Comparison of ENCODE assay signal across 14 mouse cellular contexts in the genomic region with DNA sequence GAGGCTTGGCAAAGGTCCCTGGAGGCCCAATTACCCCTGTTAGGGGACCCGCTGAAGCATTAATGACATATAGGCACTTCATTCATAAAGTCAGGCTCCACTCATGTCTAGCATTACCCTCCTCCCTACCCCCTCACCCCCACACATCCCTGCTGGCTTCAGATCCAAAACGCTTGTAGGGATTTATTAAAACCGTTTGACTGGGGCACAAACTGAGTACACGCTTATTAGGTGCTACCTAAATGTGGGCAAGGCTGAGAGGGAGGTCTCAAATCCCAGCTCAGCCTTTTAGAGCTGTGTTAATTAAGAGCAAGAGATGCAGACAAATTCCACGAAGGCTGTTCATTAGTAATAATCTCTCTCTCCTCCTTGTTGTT. TPM values are rescaled to one million over a fixed set of nuclear protein-coding genes. Genes with fewer than 3 reads are reported as not detected.
DNase-seq lines count a peak whose midpoint lies in the region; ATAC-seq and TF ChIP-seq lines count a peak whose summit lies in the region.
"Had no signal": no experiment of that assay in that cellular context is flagged by ENCODE, and none has a peak within 500 bp of the region (broad histone marks: within the 10 kb centered on the region; RNA-seq: fewer than 3 reads in every experiment).

No protein-coding gene starts in this region.

- no peaks in the 10 kb centered on the region for H3K36me3 ChIP-seq in hindbrain, embryonic 11.5 days (ENCODE audit: control insufficient read depth, insufficient read depth, low read length)
- no peaks in the 10 kb centered on the region for H3K36me3 ChIP-seq in hindbrain, postnatal 0 days (ENCODE audit: insufficient read depth, low read length)
- no peaks in the 10 kb centered on the region for H3K36me3 ChIP-seq in hindbrain, embryonic 15.5 days
- H3K36me3 ChIP-seq: limb, embryonic 15.5 days had no signal

- no peak overlapping the region for H3K4me3 ChIP-seq in hindbrain, embryonic 11.5 days (ENCODE audit: low read depth, low read length)
- no peak overlapping the region for H3K4me3 ChIP-seq in hindbrain, postnatal 0 days (ENCODE audit: low read length)
- no peak overlapping the region for H3K4me3 ChIP-seq in hindbrain, embryonic 15.5 days
- H3K4me3 ChIP-seq: left cerebral cortex, adult 2 months; limb, embryonic 15.5 days had no signal

- H3K27ac ChIP-seq in hindbrain, embryonic 11.5 days (ENCODE audit: low read depth, low read length): no peak overlapping the region
- H3K27ac ChIP-seq in hindbrain, postnatal 0 days: no peak overlapping the region
- H3K27ac ChIP-seq in hindbrain, embryonic 15.5 days (replicated peaks): no peak overlapping the region
- H3K27ac ChIP-seq: left cerebral cortex, adult 2 months; limb, embryonic 15.5 days had no signal

- ATAC-seq in hindbrain, embryonic 11.5 days (ENCODE audit: low FRiP score): peak; percentile 74
- ATAC-seq in hindbrain, postnatal 0 days: no peak
- ATAC-seq in hindbrain, embryonic 15.5 days (ENCODE audit: low FRiP score, low read depth): peak; percentile 56; the same call in 1 of the 2 replicates
- ATAC-seq in granulocyte monocyte progenitor cell, adult 5-6 weeks (replicated peaks; ENCODE audit: poor library complexity, severe bottlenecking): no peak
- ATAC-seq: inflammation-experienced regulatory T-cells, adult 6 months; liver, postnatal 0 days had no signal

- TF ChIP-seq CTCF in hindbrain, postnatal 0 days (IDR thresholded peaks at IDR 0.05; ENCODE audit: low read depth): no peak

- H3K9ac ChIP-seq in hindbrain, embryonic 11.5 days (ENCODE audit: low read depth, low read length): no peak overlapping the region
- no peak overlapping the region for H3K9ac ChIP-seq in hindbrain, postnatal 0 days (replicated peaks; ENCODE audit: low read length)
- H3K9ac ChIP-seq in hindbrain, embryonic 15.5 days: no peak overlapping the region
- H3K9ac ChIP-seq: limb, embryonic 15.5 days; liver, postnatal 0 days had no signal

- WGBS in hindbrain, embryonic 11.5 days: 45% methylated on average over 5 of the region's 5 CpGs
- WGBS in hindbrain, postnatal 0 days: 32% methylated on average over 5 of the region's 5 CpGs
- 25% methylated on average over 5 of the region's 5 CpGs for WGBS in hindbrain, embryonic 15.5 days

- no peaks in the 10 kb centered on the region for H3K9me3 ChIP-seq in hindbrain, embryonic 11.5 days (ENCODE audit: control insufficient read depth, low read length)
- no peaks in the 10 kb centered on the region for H3K9me3 ChIP-seq in hindbrain, postnatal 0 days (ENCODE audit: low read length)
- no peaks in the 10 kb centered on the region for H3K9me3 ChIP-seq in hindbrain, embryonic 15.5 days
- H3K9me3 ChIP-seq: limb, embryonic 15.5 days had no signal

- H3K4me2 ChIP-seq in hindbrain, embryonic 11.5 days (replicated peaks; ENCODE audit: low read depth, low read length): no peak overlapping the region; the same call in 1 of the 2 replicates
- no peak overlapping the region for H3K4me2 ChIP-seq in hindbrain, postnatal 0 days (ENCODE audit: low read depth, low read length)
- no peak overlapping the region for H3K4me2 ChIP-seq in hindbrain, embryonic 15.5 days
- H3K4me2 ChIP-seq: limb, embryonic 15.5 days had no signal

- peak; percentile 51 for DNase-seq in hindbrain, embryonic 11.5 days (ENCODE audit: low spot score)
- no peak for DNase-seq in hindbrain, postnatal 0 days (ENCODE audit: low spot score)
- DNase-seq in retina, postnatal 1 day: peak; percentile 76
- no peak for DNase-seq in retina, embryonic 14.5 days (ENCODE audit: low spot score)
- no peak for DNase-seq in heart, adult 9 months (ENCODE audit: low spot score in 2 of 2)
- no peak for DNase-seq in gastrocnemius, postnatal 4 days (ENCODE audit: low spot score in 2 of 2)
- DNase-seq: cerebellum, adult 11 months; kidney, adult 9 months; liver, postnatal 0 days had no signal

- H3K27me3 ChIP-seq in hindbrain, embryonic 11.5 days (ENCODE audit: control insufficient read depth, insufficient read depth, low read length): peaks cover 2% of the 10 kb centered on the region
- no peaks in the 10 kb centered on the region for H3K27me3 ChIP-seq in hindbrain, postnatal 0 days (ENCODE audit: insufficient read depth, low read length)
- H3K27me3 ChIP-seq in hindbrain, embryonic 15.5 days: peaks cover 7% of the 10 kb centered on the region; the same call in 1 of the 2 replicates

- H3K4me1 ChIP-seq in hindbrain, embryonic 11.5 days (replicated peaks; ENCODE audit: control insufficient read depth, insufficient read depth, low read length): peaks cover 3% of the 10 kb centered on the region
- H3K4me1 ChIP-seq in hindbrain, postnatal 0 days (ENCODE audit: insufficient read depth, low read length): 0 out of 2 replicates have a peak, but pooled peaks cover 2% of the 10 kb centered on the region
- peaks cover 19% of the 10 kb centered on the region for H3K4me1 ChIP-seq in hindbrain, embryonic 15.5 days (replicated peaks)

RNA-seq across cellular contexts. Expression of gene Cryz, which starts 45.5 kb away (rescaled TPM):
- polyA plus RNA-seq in hindbrain, embryonic 11.5 days (2014; fragmentation: Nextera tagmentation; extraction: Ambion mirVana): 18.6 and 18.9 TPM in 2 replicates
- 12.2 and 17.0 TPM in 2 replicates for total RNA-seq in hindbrain, postnatal 0 days (2014; rRNA removed)
- 14.7 and 15.9 TPM in 2 replicates for polyA plus RNA-seq in hindbrain, postnatal 0 days (2015; fragmentation: Nextera tagmentation; extraction: Ambion mirVana)
- polyA plus RNA-seq in hindbrain, embryonic 15.5 days (2015; fragmentation: Nextera tagmentation; extraction: Ambion mirVana): 9.3 and 12.0 TPM in 2 replicates
- 6.2 and 10.6 TPM in 2 replicates for total RNA-seq in granulocyte monocyte progenitor cell, adult 5-6 weeks (2014; fragmentation: Nextera tagmentation)
- 4.1 TPM in 2 replicates for total RNA-seq in granulocyte monocyte progenitor cell, adult 5-6 weeks (2017)
- 10 to 100 TPM; 12.9 to 13.0 TPM for total RNA-seq in gastrocnemius, postnatal 4 days (2021)

RNA-seq across cellular contexts. Expression of gene Tyw3, which starts 45.9 kb away (rescaled TPM):
- 17.1 and 21.6 TPM in 2 replicates for polyA plus RNA-seq in hindbrain, embryonic 11.5 days (2014; fragmentation: Nextera tagmentation; extraction: Ambion mirVana)
- 21.4 and 40.7 TPM in 2 replicates for total RNA-seq in hindbrain, postnatal 0 days (2014; rRNA removed)
- 8.1 and 10.8 TPM in 2 replicates for polyA plus RNA-seq in hindbrain, postnatal 0 days (2015; fragmentation: Nextera tagmentation; extraction: Ambion mirVana)
- polyA plus RNA-seq in hindbrain, embryonic 15.5 days (2015; fragmentation: Nextera tagmentation; extraction: Ambion mirVana): 11.5 and 11.9 TPM in 2 replicates
- 2.3 and 7.3 TPM in 2 replicates for total RNA-seq in granulocyte monocyte progenitor cell, adult 5-6 weeks (2014; fragmentation: Nextera tagmentation)
- total RNA-seq in granulocyte monocyte progenitor cell, adult 5-6 weeks (2017): 4.0 and 4.5 TPM in 2 replicates
- total RNA-seq in gastrocnemius, postnatal 4 days (2021): 1 to 10 TPM; 5.2 to 5.7 TPM

Comparison
In these comparisons a context has a peak if more than half of its experiments do, and no peak if none do; other contexts are left out.
1. ATAC-seq: peak in hindbrain, embryonic 11.5 days (single experiment) and hindbrain, embryonic 15.5 days (single experiment); none in hindbrain, postnatal 0 days (single experiment) and granulocyte monocyte progenitor cell, adult 5-6 weeks (single experiment).
2. DNase-seq: peak in hindbrain, embryonic 11.5 days (single experiment) and retina, postnatal 1 day (single experiment); none in hindbrain, postnatal 0 days (single experiment), retina, embryonic 14.5 days (single experiment), heart, adult 9 months (0 of 2) and gastrocnemius, postnatal 4 days (0 of 2).